Mouse (Mus musculus) spleen, adult 2 months (tissue): Measurements from ENCODE around the gene Myl10.

Experiments used
- CTCF ChIP-seq: fragments of 200-500 bp; IDR thresholded peaks from 2 replicates; pipeline ENCODE4 v1.5.1; 2011; ENCODE audit warnings: mild to moderate bottlenecking, inconsistent platforms; ENCODE audit not compliant: insufficient read depth, insufficient read length, insufficient replicate concordance; ENCODE audit errors: extremely low read depth
- POLR2A ChIP-seq: fragments of 200-500 bp; IDR thresholded peaks from 2 replicates; pipeline ENCODE4 v1.6.1; 2011; ENCODE audit warnings: low read depth, low read length, inconsistent platforms

DNA sequence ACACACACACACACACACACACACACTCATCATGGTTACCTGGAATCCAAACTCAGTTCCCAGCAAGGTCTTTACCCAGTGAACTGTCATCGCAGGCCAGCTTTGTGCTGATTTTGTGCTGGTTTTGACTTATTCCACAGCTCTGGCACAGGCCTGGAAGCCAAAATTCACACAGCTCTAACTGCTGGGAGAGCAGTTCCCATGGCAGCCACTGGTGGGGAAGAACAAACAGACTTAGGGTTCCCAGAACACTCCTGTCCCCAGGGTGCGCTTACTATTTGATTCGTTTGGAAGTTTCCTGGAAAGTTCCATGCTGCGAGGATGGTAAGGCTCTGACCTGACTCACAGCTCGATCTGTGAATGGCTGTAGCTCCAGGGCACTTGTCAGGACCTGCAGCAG, 28.6 kb downstream of the Myl10 start:
- TF ChIP-seq POLR2A, result no peak
- no peak for TF ChIP-seq CTCF
